Comparison of ENCODE assay signal across 14 mouse cellular contexts in genomic region chr4:139823870-139824472, GRCm38 (mm10). TPM values are rescaled to one million over a fixed set of nuclear protein-coding genes. Genes with fewer than 3 reads are reported as not detected.
A peak's percentile ranks its signal among the peaks of the same experiment; 100 is the strongest.
DNase-seq lines count a peak whose midpoint lies in the region; ATAC-seq and TF ChIP-seq lines count a peak whose summit lies in the region.
"Had no signal": no experiment of that assay in that cellular context is flagged by ENCODE, and none has a peak within 500 bp of the region (broad histone marks: within the 10 kb centered on the region; RNA-seq: fewer than 3 reads in every experiment).

No protein-coding gene starts in this region.

- H3K9me3 ChIP-seq in forebrain, embryonic 14.5 days (replicated peaks; ENCODE audit: control insufficient read depth, low read length): no peaks in the 10 kb centered on the region
- no peaks in the 10 kb centered on the region for H3K9me3 ChIP-seq in limb, embryonic 15.5 days
- no peaks in the 10 kb centered on the region for H3K9me3 ChIP-seq in neural tube, embryonic 15.5 days (replicated peaks)
- H3K9me3 ChIP-seq in liver, embryonic 11.5 days (ENCODE audit: control insufficient read depth, low read length): no peaks in the 10 kb centered on the region

- H3K4me2 ChIP-seq in forebrain, embryonic 14.5 days (ENCODE audit: low read length): peak overlapping the region; percentile 30
- 0 out of 2 replicates have a peak overlapping the region, but pooled peaks have one; percentile 12 for H3K4me2 ChIP-seq in limb, embryonic 15.5 days
- H3K4me2 ChIP-seq in neural tube, embryonic 15.5 days: peak overlapping the region; percentile 36
- no peak overlapping the region for H3K4me2 ChIP-seq in liver, embryonic 11.5 days

- 0% methylated on average over 32 of the region's 32 CpGs for WGBS in forebrain, embryonic 14.5 days
- WGBS in limb, embryonic 15.5 days: 1% methylated on average over 32 of the region's 32 CpGs
- under 1% methylated on average over 32 of the region's 32 CpGs for WGBS in neural tube, embryonic 15.5 days
- WGBS in liver, embryonic 11.5 days: 3% methylated on average over 32 of the region's 32 CpGs

- no peak overlapping the region for H3K27ac ChIP-seq in forebrain, embryonic 14.5 days (ENCODE audit: low read depth, low read length)
- H3K27ac ChIP-seq in limb, embryonic 15.5 days: no peak overlapping the region
- no peak overlapping the region for H3K27ac ChIP-seq in neural tube, embryonic 15.5 days (replicated peaks)
- no peak overlapping the region for H3K27ac ChIP-seq in liver, embryonic 11.5 days (ENCODE audit: low read depth, low read length)
- H3K27ac ChIP-seq in layer of hippocampus, adult 2 months: no peak overlapping the region
- H3K27ac ChIP-seq: kidney, postnatal 0 days had no signal

- H3K9ac ChIP-seq in forebrain, embryonic 14.5 days (ENCODE audit: low read length): no peak overlapping the region
- no peak overlapping the region for H3K9ac ChIP-seq in limb, embryonic 15.5 days
- no peak overlapping the region for H3K9ac ChIP-seq in neural tube, embryonic 15.5 days (replicated peaks)
- no peak overlapping the region for H3K9ac ChIP-seq in liver, embryonic 11.5 days (ENCODE audit: low read depth, low read length)

- ATAC-seq in forebrain, embryonic 14.5 days: no peak
- ATAC-seq in limb, embryonic 15.5 days (ENCODE audit: insufficient number of reproducible peaks, low FRiP score, low TSS enrichment, low read depth): no peak
- no peak for ATAC-seq in neural tube, embryonic 15.5 days (ENCODE audit: low FRiP score)
- no peak for ATAC-seq in liver, embryonic 11.5 days (replicated peaks; ENCODE audit: low FRiP score)

- H3K4me3 ChIP-seq in forebrain, embryonic 14.5 days (ENCODE audit: low read depth, low read length): peak overlapping the region; percentile 6
- H3K4me3 ChIP-seq in limb, embryonic 15.5 days: peak overlapping the region; percentile 9; the same call in 1 of the 2 replicates
- peak overlapping the region; percentile 12 for H3K4me3 ChIP-seq in neural tube, embryonic 15.5 days (replicated peaks)
- no peak overlapping the region for H3K4me3 ChIP-seq in liver, embryonic 11.5 days (ENCODE audit: low read depth, low read length)
- H3K4me3 ChIP-seq in layer of hippocampus, adult 2 months: no peak overlapping the region

- H3K27me3 ChIP-seq in forebrain, embryonic 14.5 days (replicated peaks; ENCODE audit: control insufficient read depth, insufficient read depth, low read length): peaks cover 98% of the 10 kb centered on the region
- peaks cover 100% of the 10 kb centered on the region for H3K27me3 ChIP-seq in limb, embryonic 15.5 days
- H3K27me3 ChIP-seq in neural tube, embryonic 15.5 days (replicated peaks): peaks cover 94% of the 10 kb centered on the region
- H3K27me3 ChIP-seq in liver, embryonic 11.5 days (replicated peaks; ENCODE audit: control insufficient read depth, insufficient read depth, low read length): peaks cover 99% of the 10 kb centered on the region

- DNase-seq in retina, postnatal 1 day: peak; percentile 40
- no peak for DNase-seq in retina, embryonic 14.5 days (ENCODE audit: low spot score)
- DNase-seq in forebrain, embryonic 14.5 days (ENCODE audit: low spot score): no peak
- no peak for DNase-seq in adrenal gland, adult (ENCODE audit: inconsistent age in 2 of 2, low spot score in 1 of 2)
- DNase-seq in liver, embryonic 11.5 days (ENCODE audit: low spot score): no peak
- DNase-seq in layer of hippocampus, adult 2 months (ENCODE audit: low spot score in 2 of 2): no peak
- DNase-seq: adrenal gland, adult 2 months; cerebellum, adult 11 months had no signal

- TF ChIP-seq CTCF in layer of hippocampus, adult 2 months (conservative IDR thresholded peaks at IDR 0.05): no peak

- H3K4me1 ChIP-seq in forebrain, embryonic 14.5 days (ENCODE audit: control insufficient read depth, insufficient read depth, low read length): peaks cover 11% of the 10 kb centered on the region
- H3K4me1 ChIP-seq in limb, embryonic 15.5 days: peaks cover 35% of the 10 kb centered on the region
- H3K4me1 ChIP-seq in neural tube, embryonic 15.5 days: peaks cover 40% of the 10 kb centered on the region
- H3K4me1 ChIP-seq in liver, embryonic 11.5 days (replicated peaks; ENCODE audit: control insufficient read depth, insufficient read depth, low read length): no peaks in the 10 kb centered on the region

- no peaks in the 10 kb centered on the region for H3K36me3 ChIP-seq in forebrain, embryonic 14.5 days (ENCODE audit: control insufficient read depth, insufficient read depth, low read length)
- H3K36me3 ChIP-seq in limb, embryonic 15.5 days: no peaks in the 10 kb centered on the region
- no peaks in the 10 kb centered on the region for H3K36me3 ChIP-seq in neural tube, embryonic 15.5 days
- no peaks in the 10 kb centered on the region for H3K36me3 ChIP-seq in liver, embryonic 11.5 days (ENCODE audit: control insufficient read depth, insufficient read depth, low read length)

RNA-seq across cellular contexts. Expression of gene Pax7, which starts 9.4 kb away (rescaled TPM):
- polyA plus RNA-seq in forebrain, embryonic 14.5 days (2014; fragmentation: Nextera tagmentation; extraction: Ambion mirVana): 0.05 and 0.06 TPM in 2 replicates
- 0.38 and 0.91 TPM in 2 replicates for polyA plus RNA-seq in limb, embryonic 15.5 days (2015; fragmentation: Nextera tagmentation; extraction: Ambion mirVana)
- 0.14 and 0.17 TPM in 2 replicates for polyA plus RNA-seq in neural tube, embryonic 15.5 days (2015; fragmentation: Nextera tagmentation; extraction: Ambion mirVana)
- polyA plus RNA-seq in liver, embryonic 11.5 days (2014; fragmentation: Nextera tagmentation; extraction: Ambion mirVana): 0.12 and 0.19 TPM in 2 replicates
- total RNA-seq in layer of hippocampus, adult 2 months (2021): not detected
- total RNA-seq: adrenal gland, adult 2 months; CH12.LX had no signal
- polyA plus RNA-seq: adrenal gland, adult 2 months; heart, embryonic 14.5 days; kidney, postnatal 0 days; liver, embryonic 16.5 days had no signal

Comparison
In these comparisons a context has a peak if more than half of its experiments do, and no peak if none do; other contexts are left out.
1. H3K4me3 ChIP-seq: peak in forebrain, embryonic 14.5 days (single experiment), limb, embryonic 15.5 days (single experiment) and neural tube, embryonic 15.5 days (single experiment); none in liver, embryonic 11.5 days (single experiment) and layer of hippocampus, adult 2 months (single experiment).